Mouse (Mus musculus) bone marrow macrophage, adult 2 months (primary cell): ENCODE data around the gene Dync1h1.

Experiments used
- CTCF ChIP-seq: IDR thresholded peaks from 2 replicates; pipeline ENCODE4 v1.5.1; 2012; ENCODE audit warnings: low read depth, mild to moderate bottlenecking, low read length, moderate library complexity
- POLR2A ChIP-seq: IDR thresholded peaks from 2 replicates; pipeline ENCODE4 v1.6.1; 2012; ENCODE audit warnings: mild to moderate bottlenecking, low read depth, low read length, borderline replicate concordance

DNA sequence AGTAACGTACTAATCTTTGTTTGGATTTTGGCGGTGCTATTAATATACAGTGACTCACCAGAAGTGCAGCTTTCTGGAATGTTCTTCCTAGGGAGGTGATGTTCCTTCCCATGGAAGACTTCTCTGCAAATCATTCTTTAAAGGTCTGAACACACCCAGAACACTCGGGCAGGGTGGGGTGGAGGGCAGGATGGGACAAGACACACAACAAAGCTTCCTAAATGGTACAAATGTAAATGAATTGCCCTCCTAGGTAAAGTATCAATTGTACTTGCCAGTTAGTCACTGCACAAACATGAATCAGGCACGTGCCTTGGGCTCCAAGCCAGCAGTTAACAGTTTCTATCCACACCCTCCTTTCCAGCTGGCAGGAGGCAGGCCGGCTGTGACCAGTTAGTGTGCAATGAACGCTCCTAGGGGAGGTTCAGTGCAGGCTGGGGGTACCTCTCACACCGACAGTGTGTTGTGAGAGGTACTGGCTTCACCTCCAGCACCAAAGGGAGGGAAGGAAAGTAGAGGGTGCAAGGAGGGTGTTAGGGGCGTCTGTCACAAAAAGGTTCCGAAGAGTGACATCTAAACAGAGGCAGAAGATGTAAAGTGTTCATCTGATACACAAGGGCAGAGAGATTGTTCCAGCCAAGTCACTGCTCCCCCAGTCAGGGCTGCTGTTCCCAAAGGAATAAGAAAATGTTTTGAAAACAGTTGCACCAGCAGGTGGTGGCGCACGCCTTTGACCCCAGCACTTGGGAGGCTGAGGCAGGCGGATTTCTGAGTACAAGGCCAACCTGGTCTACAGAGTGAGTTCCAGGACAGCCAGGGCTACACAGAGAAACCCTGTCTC, 86.9 kb downstream of the Dync1h1 start:
- TF ChIP-seq CTCF: no peak
- TF ChIP-seq POLR2A: no peak
